Mouse (Mus musculus): ENCODE data around the gene Nlrx1.

Gene Nlrx1

GRCm38 (mm10) chr9:44237128-44237527, 31.3 kb downstream of the Nlrx1 start:
- DNase-seq (ENCODE audit: inconsistent age in 2 of 2, low spot score in 1 of 2), result peak; percentile 6 to 33

- peak; percentile 20 to 31 for DNase-seq (ENCODE audit: inconsistent age in 2 of 2, low spot score in 1 of 2)
These were observed 31.8 kb downstream of the Nlrx1 start for GRCm38 (mm10) chr9:44236601-44237000.

- DNase-seq (ENCODE audit: inconsistent age in 2 of 2, low spot score in 1 of 2), result peak; percentile 79 to 89
These were observed 33.6 kb downstream of the Nlrx1 start for GRCm38 (mm10) chr9:44234479-44235427.

GRCm38 (mm10) chr9:44233802-44234478, 34.5 kb downstream of the Nlrx1 start, which contains the start of gene Cbl:
Gene Cbl (minus strand): TSS chr9:44234049.
- peak; percentile 99 to 100 for DNase-seq (ENCODE audit: inconsistent age in 2 of 2, low spot score in 1 of 2)

- DNase-seq (ENCODE audit: inconsistent age in 2 of 2, low spot score in 1 of 2), result peak; percentile 24 to 82
These were observed 35.2 kb downstream of the Nlrx1 start for GRCm38 (mm10) chr9:44233021-44233801.

- DNase-seq (ENCODE audit: inconsistent age in 2 of 2, low spot score in 1 of 2), result peak in 1 of 2 experiments; percentile 36
These were observed 36.8 kb downstream of the Nlrx1 start for GRCm38 (mm10) chr9:44231609-44232008.

GRCm38 (mm10) chr9:44225993-44226392, 42.4 kb downstream of the Nlrx1 start:
- DNase-seq (ENCODE audit: inconsistent age in 2 of 2, low spot score in 1 of 2), result no peak

- DNase-seq (ENCODE audit: inconsistent age in 2 of 2, low spot score in 1 of 2), result no peak
These were observed 54.9 kb downstream of the Nlrx1 start for GRCm38 (mm10) chr9:44213538-44213937.

GRCm38 (mm10) chr9:44212406-44212805, 56.0 kb downstream of the Nlrx1 start:
- peak in 1 of 2 experiments; percentile 62 for DNase-seq (ENCODE audit: inconsistent age in 2 of 2, low spot score in 1 of 2)

- DNase-seq (ENCODE audit: inconsistent age in 2 of 2, low spot score in 1 of 2), result no peak
These were observed 59.0 kb downstream of the Nlrx1 start for GRCm38 (mm10) chr9:44209416-44209815.

GRCm38 (mm10) chr9:44207840-44208239, 60.6 kb downstream of the Nlrx1 start:
- no peak for DNase-seq (ENCODE audit: inconsistent age in 2 of 2, low spot score in 1 of 2)
